Mouse (Mus musculus) E14TG2a.4 (cell line): Measurements from ENCODE around the gene Timm13.

ENCODE experiments used
- CTCF ChIP-seq: conservative IDR thresholded peaks from 2 replicates; pipeline ENCODE4 v1.5.1; 2014; ENCODE audit warnings: low read length
- NANOG ChIP-seq: IDR thresholded peaks from 2 replicates; pipeline ENCODE4 v1.6.1; 2014; ENCODE audit warnings: borderline replicate concordance, low read length, mixed read lengths
- POU5F1 ChIP-seq: IDR thresholded peaks from 2 replicates; pipeline ENCODE4 v1.6.1; 2014; ENCODE audit warnings: low read length, borderline replicate concordance

GRCm38 (mm10) chr10:80913364-80914011, 12.7 kb upstream of the Timm13 start:
- no peak for TF ChIP-seq CTCF
- TF ChIP-seq POU5F1, result no peak
- TF ChIP-seq NANOG, result no peak
